Mouse (Mus musculus) heart, postnatal 0 days (tissue): ENCODE measurements around the gene Slc6a18. TPM values are rescaled to one million over a fixed set of nuclear protein-coding genes. Genes with fewer than 3 reads are reported as not detected.

ENCODE experiments used
- ATAC-seq: fragments of 200-750 bp; cut with Nextera tagmentation; 2 replicates; pipeline ENCODE4 v1.8.0; 2017; ENCODE audit warnings: low read depth, moderate number of reproducible peaks, moderate library complexity; ENCODE audit not compliant: insufficient read depth
- DNase-seq: peaks from one replicate; pipeline ENCODE4 v3.0.0-alpha.2; 2016; ENCODE audit warnings: low spot score
- H3K27ac ChIP-seq: fragments of 300-500 bp; sonication (generic); 2 replicates; pipeline ENCODE4 v1.5.1; 2014; ENCODE audit warnings: low read depth, mild to moderate bottlenecking
- H3K27me3 ChIP-seq: fragments of 300-500 bp; sonication (generic); 2 replicates; pipeline ENCODE4 v1.6.1; 2014; ENCODE audit warnings: low read length, mixed read lengths; ENCODE audit not compliant: control insufficient read depth, insufficient read depth
- H3K36me3 ChIP-seq: fragments of 300-500 bp; sonication (generic); replicated peaks from 2 replicates; pipeline ENCODE4 v1.6.1; 2014; ENCODE audit warnings: low read length, mixed read lengths; ENCODE audit not compliant: control insufficient read depth, insufficient read depth
- H3K4me1 ChIP-seq: fragments of 300-500 bp; sonication (generic); 2 replicates; pipeline ENCODE4 v1.6.1; 2014; ENCODE audit warnings: antibody characterized with exemption; ENCODE audit not compliant: control insufficient read depth, insufficient read depth
- H3K4me2 ChIP-seq: fragments of 300-500 bp; sonication (generic); 2 replicates; pipeline ENCODE4 v1.6.1; 2014; ENCODE audit warnings: low read depth, mild to moderate bottlenecking, low read length, moderate library complexity
- H3K4me3 ChIP-seq: fragments of 300-500 bp; sonication (generic); 2 replicates; pipeline ENCODE4 v1.5.1; 2014; ENCODE audit warnings: low read depth, low read length
- H3K9ac ChIP-seq: fragments of 300-500 bp; sonication (generic); replicated peaks from 2 replicates; pipeline ENCODE4 v1.6.1; 2014; ENCODE audit warnings: low read depth, low read length, mixed read lengths
- H3K9me3 ChIP-seq: fragments of 300-500 bp; sonication (generic); replicated peaks from 2 replicates; pipeline ENCODE4 v1.6.1; 2016; ENCODE audit warnings: low read length; ENCODE audit not compliant: control insufficient read depth
- CTCF ChIP-seq: IDR thresholded peaks from 2 replicates; pipeline ENCODE4 v1.5.1; 2016; ENCODE audit warnings: antibody characterized with exemption, control low read depth, low read depth
- EP300 ChIP-seq: IDR thresholded peaks from 2 replicates; pipeline ENCODE4 v1.6.1; 2016; ENCODE audit warnings: antibody characterized with exemption, low read depth
- WGBS: fragments of 180-500 bp; shearing (Covaris S2); extraction: QIAGEN DNeasy Blood & Tissue Kit; methylation state at CpG from one replicate; pipeline ENCODE4 v1.1.7; 2014; 5-methylcytosine and 5-hydroxymethylcytosine counted together
- polyA plus RNA-seq: library from polyadenylated mRNA; unstranded; fragments of >200 nt; fragmentation: Nextera tagmentation; extraction: Ambion mirVana; gene quantifications from 2 replicates; pipeline ENCODE4 v1.2.1, GENCODE M21; 2015
- total RNA-seq: library from RNA; depleted of rRNA; stranded (reverse); fragments of >200 nt; gene quantifications from 2 replicates; pipeline ENCODE4 v1.2.3, GENCODE M21; 2014; ENCODE audit warnings: low replicate concordance

The Slc6a18 gene
- total and polyA plus RNA-seq, 2 experiments from 2014 or later, result not detected

GRCm38 (mm10) chr13:73683682-73684081 lies 5.9 kb upstream of the Slc6a18 start:
- no peaks in the 10 kb centered on the region for H3K27me3 ChIP-seq
- 47% methylated on average over 11 of the region's 11 CpGs for WGBS
- H3K9ac ChIP-seq, result no peak overlapping the region
- no peak for DNase-seq
- TF ChIP-seq EP300 (no peak), CTCF (no peak)
- no peaks in the 10 kb centered on the region for H3K4me1 ChIP-seq
- H3K4me3 ChIP-seq, result no peak overlapping the region
- H3K27ac ChIP-seq, result no peak overlapping the region
- no peak overlapping the region for H3K4me2 ChIP-seq
- no peaks in the 10 kb centered on the region for H3K9me3 ChIP-seq
- no peaks in the 10 kb centered on the region for H3K36me3 ChIP-seq
- ATAC-seq, result no peak

GRCm38 (mm10) chr13:73682226-73682625 lies 4.4 kb upstream of the Slc6a18 start:
- H3K9ac ChIP-seq, result no peak overlapping the region
- H3K4me2 ChIP-seq, result no peak overlapping the region
- no peak overlapping the region for H3K4me3 ChIP-seq
- H3K27me3 ChIP-seq, result no peaks in the 10 kb centered on the region
- no peaks in the 10 kb centered on the region for H3K36me3 ChIP-seq
- H3K4me1 ChIP-seq, result no peaks in the 10 kb centered on the region
- DNase-seq (no peak), ATAC-seq (no peak)
- TF ChIP-seq CTCF (no peak), EP300 (no peak)
- H3K27ac ChIP-seq, result no peak overlapping the region
- 86% methylated on average over 2 of the region's 2 CpGs for WGBS
- no peaks in the 10 kb centered on the region for H3K9me3 ChIP-seq

GRCm38 (mm10) chr13:73680394-73680793 lies 2.6 kb upstream of the Slc6a18 start:
- TF ChIP-seq CTCF (no peak), EP300 (no peak)
- no peak for ATAC-seq
- no peak overlapping the region for H3K27ac ChIP-seq
- no peaks in the 10 kb centered on the region for H3K4me1 ChIP-seq
- WGBS, result 24% methylated on average over 1 of the region's 1 CpGs
- no peaks in the 10 kb centered on the region for H3K36me3 ChIP-seq
- H3K27me3 ChIP-seq, result no peaks in the 10 kb centered on the region
- no peak for DNase-seq
- H3K9ac ChIP-seq, result no peak overlapping the region
- H3K4me2 ChIP-seq, result no peak overlapping the region
- no peak overlapping the region for H3K4me3 ChIP-seq
- H3K9me3 ChIP-seq, result no peaks in the 10 kb centered on the region

- Histone ChIP-seq H3K4me3 (no peak overlapping the region), H3K27ac (no peak overlapping the region), H3K27me3 (no peaks in the 10 kb centered on the region), H3K9ac (no peak overlapping the region), H3K4me1 (no peaks in the 10 kb centered on the region), H3K9me3 (no peaks in the 10 kb centered on the region), H3K4me2 (no peak overlapping the region), H3K36me3 (no peaks in the 10 kb centered on the region)
- DNase-seq (no peak), ATAC-seq (no peak)
- WGBS, result 61% methylated on average over 2 of the region's 2 CpGs
- TF ChIP-seq CTCF, result no peak
- TF ChIP-seq EP300, result no peak
Observed at GRCm38 (mm10) chr13:73679311-73679710, 1.5 kb upstream of the Slc6a18 start.

GRCm38 (mm10) chr13:73675161-73675560 lies 2.7 kb downstream of the Slc6a18 start:
- 83% methylated on average over 7 of the region's 7 CpGs for WGBS

GRCm38 (mm10) chr13:73660163-73660695 lies 17.6 kb downstream of the Slc6a18 start:
- DNase-seq (no peak), ATAC-seq (no peak)
- H3K4me3 ChIP-seq, result no peak overlapping the region
- WGBS, result 85% methylated on average over 2 of the region's 2 CpGs
- no peak for TF ChIP-seq CTCF
- TF ChIP-seq EP300, result no peak
- H3K27ac ChIP-seq, result no peak overlapping the region
- H3K9me3 ChIP-seq, result no peaks in the 10 kb centered on the region
- H3K36me3 ChIP-seq, result no peaks in the 10 kb centered on the region
- H3K9ac ChIP-seq, result no peak overlapping the region
- H3K4me1 ChIP-seq, result no peaks in the 10 kb centered on the region
- H3K27me3 ChIP-seq, result peaks cover 3% of the 10 kb centered on the region; the same call in 1 of the 2 replicates
- no peak overlapping the region for H3K4me2 ChIP-seq

More at GRCm38 (mm10) chr13:73675161-73675560, 2.7 kb downstream of the Slc6a18 start:
- no peak overlapping the region for H3K4me3 ChIP-seq
- TF ChIP-seq EP300 (no peak), CTCF (no peak)
- H3K4me1 ChIP-seq, result no peaks in the 10 kb centered on the region
- ATAC-seq (no peak), DNase-seq (no peak)
- no peak overlapping the region for H3K27ac ChIP-seq
- no peaks in the 10 kb centered on the region for H3K27me3 ChIP-seq
- no peak overlapping the region for H3K4me2 ChIP-seq
- no peaks in the 10 kb centered on the region for H3K36me3 ChIP-seq
- no peaks in the 10 kb centered on the region for H3K9me3 ChIP-seq
- H3K9ac ChIP-seq, result no peak overlapping the region
